Mouse (Mus musculus) CH12.LX (cell line): ENCODE results near the gene Ccdc30. TPM values are rescaled to one million over a fixed set of nuclear protein-coding genes. Genes with fewer than 3 reads are reported as not detected.

Experiments used
- DNase-seq: peaks from one replicate; pipeline ENCODE4 v3.0.0-alpha.2; 2013; ENCODE audit errors: extremely low read depth
- H3K27ac ChIP-seq: 2 replicates; pipeline ENCODE4 v1.5.1; 2012; ENCODE audit warnings: low read depth, mild to moderate bottlenecking, control low read depth, moderate library complexity; ENCODE audit not compliant: insufficient read depth
- H3K27me3 ChIP-seq: replicated peaks from 2 replicates; pipeline ENCODE3; 2012; ENCODE audit warnings: inconsistent platforms
- H3K36me3 ChIP-seq, 2 experiments: replicated peaks in 1 of 2; 2 replicates each; pipeline versions ENCODE3 to v1.6.1; 2012; ENCODE audit warnings: inconsistent platforms in 1 of 2, low read length in 1 of 2, mild to moderate bottlenecking in 1 of 2, mixed read lengths in 1 of 2, moderate library complexity in 1 of 2; ENCODE audit not compliant: control insufficient read depth in 1 of 2, insufficient read depth in 1 of 2
- H3K4me1 ChIP-seq, 2 experiments: 2 replicates each; pipeline ENCODE4 v1.6.1; 2012; ENCODE audit warnings: inconsistent platforms in 1 of 2, moderate library complexity in 1 of 2; ENCODE audit not compliant: insufficient read depth in 2 of 2, control insufficient read depth in 1 of 2
- H3K4me2 ChIP-seq: 2 replicates; pipeline ENCODE4 v1.6.1; 2012; ENCODE audit warnings: low read depth, mild to moderate bottlenecking, control low read depth; ENCODE audit not compliant: poor library complexity, insufficient read depth, severe bottlenecking
- H3K4me3 ChIP-seq, 3 experiments: fragments of 150-350 bp in 1 of 3; sonication (generic) in 1 of 3; replicated peaks in 1 of 3; 2 replicates each; pipeline versions ENCODE3 to v1.5.1; 2011 to 2012; ENCODE audit warnings: low read depth in 2 of 3, low read length in 2 of 3, mild to moderate bottlenecking in 2 of 3, moderate library complexity in 2 of 3, control low read depth in 1 of 3, improper control_type of control experiment in 1 of 3, inconsistent platforms in 1 of 3, mixed read lengths in 1 of 3; ENCODE audit not compliant: poor library complexity in 1 of 3
- H3K79me2 ChIP-seq: replicated peaks from 2 replicates; pipeline ENCODE4 v1.6.1; 2012; ENCODE audit warnings: mild to moderate bottlenecking, moderate library complexity; ENCODE audit not compliant: control insufficient read depth, poor library complexity, insufficient read depth, severe bottlenecking; ENCODE audit errors: extremely low read depth
- H3K9ac ChIP-seq: 2 replicates; pipeline ENCODE4 v1.6.1; 2012; ENCODE audit warnings: low read depth, mild to moderate bottlenecking, control low read depth, moderate library complexity; ENCODE audit not compliant: insufficient read depth
- H3K9me3 ChIP-seq: replicated peaks from 2 replicates; pipeline ENCODE3; 2012; ENCODE audit warnings: low read length, inconsistent platforms, mixed read lengths
- E2F4 ChIP-seq: IDR thresholded peaks from 2 replicates; pipeline ENCODE4 v1.6.1; 2011; ENCODE audit warnings: low read depth, low read length, improper control_type of control experiment; ENCODE audit not compliant: insufficient replicate concordance
- EP300 ChIP-seq: IDR thresholded peaks from 2 replicates; pipeline ENCODE4 v1.6.1; 2011; ENCODE audit warnings: low read length, improper control_type of control experiment
- ETS1 ChIP-seq: conservative IDR thresholded peaks from 2 replicates; pipeline ENCODE4 v1.6.1; 2012; ENCODE audit warnings: low read depth, mild to moderate bottlenecking, inconsistent platforms, low read length, improper control_type of control experiment, moderate library complexity
- GABPA ChIP-seq: IDR thresholded peaks from 2 replicates; pipeline ENCODE4 v1.6.1; 2012; ENCODE audit warnings: low read depth, low read length, improper control_type of control experiment, inconsistent platforms; ENCODE audit not compliant: insufficient replicate concordance
- IRF4 ChIP-seq: IDR thresholded peaks from 2 replicates; pipeline ENCODE4 v1.6.1; 2014; ENCODE audit warnings: low read depth, mild to moderate bottlenecking, inconsistent platforms, low read length, improper control_type of control experiment
- JUND ChIP-seq: conservative IDR thresholded peaks from 2 replicates; pipeline ENCODE4 v1.6.1; 2011; ENCODE audit warnings: low read depth, low read length, improper control_type of control experiment
- KAT2A ChIP-seq: IDR thresholded peaks from 2 replicates; pipeline ENCODE4 v1.6.1; 2012; ENCODE audit warnings: low read length, improper control_type of control experiment, inconsistent platforms; ENCODE audit not compliant: insufficient replicate concordance
- MAFK ChIP-seq: IDR thresholded peaks from 2 replicates; pipeline ENCODE4 v1.6.1; 2011; ENCODE audit warnings: low read length, improper control_type of control experiment; ENCODE audit not compliant: insufficient replicate concordance
- MAZ ChIP-seq: IDR thresholded peaks from 2 replicates; pipeline ENCODE4 v1.6.1; 2012; ENCODE audit warnings: low read depth, mild to moderate bottlenecking, inconsistent platforms, low read length, improper control_type of control experiment, moderate library complexity
- MEF2A ChIP-seq: IDR thresholded peaks from 2 replicates; pipeline ENCODE4 v1.6.1; 2014; ENCODE audit warnings: low read depth, mild to moderate bottlenecking, inconsistent platforms, low read length, improper control_type of control experiment, borderline replicate concordance
- MYC ChIP-seq: IDR thresholded peaks from 2 replicates; pipeline ENCODE4 v1.6.1; 2011; ENCODE audit warnings: low read depth, mild to moderate bottlenecking, improper control_type of control experiment, low read length
- NRF1 ChIP-seq: IDR thresholded peaks from 2 replicates; pipeline ENCODE4 v1.6.1; 2014; ENCODE audit warnings: low read depth, mild to moderate bottlenecking, inconsistent platforms, low read length, improper control_type of control experiment, moderate library complexity
- PAX5 ChIP-seq: IDR thresholded peaks from 2 replicates; pipeline ENCODE4 v1.6.1; 2012; ENCODE audit warnings: low read length, inconsistent platforms, mixed read lengths
- POLR2A ChIP-seq: IDR thresholded peaks from 2 replicates; pipeline ENCODE4 v1.6.1; 2011; ENCODE audit warnings: low read depth, mild to moderate bottlenecking, improper control_type of control experiment, low read length
- POLR2AphosphoS2 ChIP-seq: IDR thresholded peaks from 2 replicates; pipeline ENCODE4 v1.6.1; 2011; ENCODE audit warnings: low read depth, low read length, improper control_type of control experiment
- RAD21 ChIP-seq: IDR thresholded peaks from 2 replicates; pipeline ENCODE4 v1.6.1; 2011; ENCODE audit warnings: low read depth, mild to moderate bottlenecking, low read length, improper control_type of control experiment, moderate library complexity
- RCOR1 ChIP-seq: conservative IDR thresholded peaks from 2 replicates; pipeline ENCODE4 v1.6.1; 2012; ENCODE audit warnings: low read depth, mild to moderate bottlenecking, inconsistent platforms, low read length, improper control_type of control experiment
- UBTF ChIP-seq: IDR thresholded peaks from 2 replicates; pipeline ENCODE4 v1.6.1; 2012; ENCODE audit warnings: low read depth, mild to moderate bottlenecking, inconsistent platforms, low read length, improper control_type of control experiment, moderate library complexity
- USF1 ChIP-seq: IDR thresholded peaks from 2 replicates; pipeline ENCODE4 v1.6.1; 2014; ENCODE audit warnings: low read depth, mild to moderate bottlenecking, inconsistent platforms, low read length, improper control_type of control experiment
- USF2 ChIP-seq: conservative IDR thresholded peaks from 2 replicates; pipeline ENCODE4 v1.6.1; 2011; ENCODE audit warnings: low read depth, low read length, improper control_type of control experiment
- ZKSCAN1 ChIP-seq: IDR thresholded peaks from 2 replicates; pipeline ENCODE4 v1.6.1; 2012; ENCODE audit warnings: low read depth, inconsistent platforms, low read length, improper control_type of control experiment, borderline replicate concordance
- ZMIZ1 ChIP-seq: IDR thresholded peaks from 2 replicates; pipeline ENCODE4 v1.6.1; 2012; ENCODE audit warnings: low read depth, mild to moderate bottlenecking, inconsistent platforms, low read length, improper control_type of control experiment
- dilution Hi-C: fragments of 300-500 bp; cut with MboI; formaldehyde crosslinking; loops from 2 replicates; pipeline ENCODE4 v1.14.3; 2020; ENCODE audit warnings: low sequenced_read_pairs; ENCODE audit not compliant: extremely low pct_unique_long_range_greater_than_20kb, extremely low pct_ligation_motif_present
- in situ Hi-C: fragments of 300-500 bp; cut with MboI; formaldehyde crosslinking; loops from 3 replicates; pipeline ENCODE4 v1.14.3; 2019; ENCODE audit warnings: low sequenced_read_pairs, low pct_ligation_motif_present, low pct_unique_long_range_greater_than_20kb, mixed read lengths
- polyA plus RNA-seq: library from polyadenylated mRNA; unstranded; fragments of >175 nt; gene quantifications from 2 replicates; pipeline ENCODE4 v1.2.1, GENCODE M21; 2012; ENCODE audit warnings: low read depth; ENCODE audit not compliant: insufficient read length
- total RNA-seq, 2 experiments: library from RNA; depleted of rRNA; stranded (reverse); fragments of 300-350 nt in 1 of 2; fragments of >200 nt in 1 of 2; gene quantifications; 2 replicates each; pipeline ENCODE4 v1.2.3; 2012 to 2014

The Ccdc30 gene
- total and polyA plus RNA-seq, 3 experiments, result 0.04 TPM; not detected in 2

GRCm38 (mm10) chr4:119430678-119431077, 15.4 kb upstream of the Ccdc30 start (continued):
- peak; percentile 70 for TF ChIP-seq RAD21
- no peak for TF ChIP-seq RCOR1
- no peak for TF ChIP-seq MEF2A
- no peak for TF ChIP-seq MAZ
- no peak for TF ChIP-seq POLR2A
- TF ChIP-seq UBTF, result no peak
- TF ChIP-seq EP300, result 0 out of 2 replicates have a peak, but pooled peaks have one; percentile 10
- TF ChIP-seq IRF4, result peak; percentile 66; the same call in 1 of the 2 replicates
- TF ChIP-seq GABPA, result no peak
- peak; percentile 76 for TF ChIP-seq ZKSCAN1
- TF ChIP-seq MYC, result peak; percentile 72; the same call in 1 of the 2 replicates
- no peak for TF ChIP-seq E2F4
- TF ChIP-seq MAFK, result no peak
- TF ChIP-seq POLR2AphosphoS2, result no peak
- 0 out of 2 replicates have a peak, but pooled peaks have one; percentile 20 for TF ChIP-seq JUND
- TF ChIP-seq USF1, result no peak
- no peak for TF ChIP-seq KAT2A
- TF ChIP-seq ETS1, result no peak
- no peak for TF ChIP-seq PAX5
- no peak for TF ChIP-seq ZMIZ1

DNA sequence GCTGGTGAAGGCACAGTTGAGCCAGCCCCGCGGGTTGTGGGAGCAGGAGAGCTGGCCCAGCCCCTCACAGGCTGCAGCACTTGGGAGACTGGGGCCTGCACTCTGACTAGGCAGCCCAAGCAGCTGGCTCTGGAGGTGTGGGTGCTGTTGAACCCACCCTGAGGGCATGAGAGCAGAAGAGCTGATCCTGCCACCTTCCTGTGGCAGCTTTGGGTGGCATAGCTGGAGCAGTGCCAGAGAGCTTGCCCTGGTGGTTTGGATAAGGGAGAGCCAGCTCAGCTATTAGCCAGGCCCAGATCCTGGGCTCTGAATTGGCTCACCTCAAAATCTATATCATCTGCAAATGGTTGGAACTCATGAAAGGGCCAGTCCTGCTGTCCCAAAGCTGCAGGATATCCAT, 12.4 kb upstream of the Ccdc30 start:
- no peak overlapping the region for H3K4me3 ChIP-seq
- in situ Hi-C loops, result loop anchor here (10.0 kb wide), 1 partner anchor 237 kb away; no protein-coding TSS in a partner anchor
- no peaks in the 10 kb centered on the region for H3K9me3 ChIP-seq
- H3K4me2 ChIP-seq, result no peak overlapping the region
- H3K27ac ChIP-seq, result no peak overlapping the region
- H3K27me3 ChIP-seq, result no peaks in the 10 kb centered on the region
- DNase-seq, result no peak
- no peak for TF ChIP-seq USF2
- TF ChIP-seq ETS1, result no peak
- TF ChIP-seq NRF1, result no peak
- TF ChIP-seq EP300, result no peak
- H3K4me1 ChIP-seq, result peaks cover 5 to 21% of the 10 kb centered on the region in 2 experiments
- no peak overlapping the region for H3K9ac ChIP-seq
- H3K79me2 ChIP-seq, result no peaks in the 10 kb centered on the region
- dilution Hi-C loops, result no loop called here
- H3K36me3 ChIP-seq, result peaks cover 0 to 2% of the 10 kb centered on the region in 2 experiments
